Mouse (Mus musculus) heart, postnatal 0 days (tissue): Measurements from ENCODE around the gene Mphosph9. TPM values are rescaled to one million over a fixed set of nuclear protein-coding genes. Genes with fewer than 3 reads are reported as not detected.
A peak's percentile ranks its signal among the peaks of the same experiment; 100 is the strongest.

Source experiments
- ATAC-seq: fragments of 200-750 bp; cut with Nextera tagmentation; 2 replicates; pipeline ENCODE4 v1.8.0; 2017; ENCODE audit warnings: low read depth, moderate number of reproducible peaks, moderate library complexity; ENCODE audit not compliant: insufficient read depth
- DNase-seq: peaks from one replicate; pipeline ENCODE4 v3.0.0-alpha.2; 2016; ENCODE audit warnings: low spot score
- H3K27ac ChIP-seq: fragments of 300-500 bp; sonication (generic); 2 replicates; pipeline ENCODE4 v1.5.1; 2014; ENCODE audit warnings: low read depth, mild to moderate bottlenecking
- H3K27me3 ChIP-seq: fragments of 300-500 bp; sonication (generic); 2 replicates; pipeline ENCODE4 v1.6.1; 2014; ENCODE audit warnings: low read length, mixed read lengths; ENCODE audit not compliant: control insufficient read depth, insufficient read depth
- H3K36me3 ChIP-seq: fragments of 300-500 bp; sonication (generic); replicated peaks from 2 replicates; pipeline ENCODE4 v1.6.1; 2014; ENCODE audit warnings: low read length, mixed read lengths; ENCODE audit not compliant: control insufficient read depth, insufficient read depth
- H3K4me1 ChIP-seq: fragments of 300-500 bp; sonication (generic); 2 replicates; pipeline ENCODE4 v1.6.1; 2014; ENCODE audit warnings: antibody characterized with exemption; ENCODE audit not compliant: control insufficient read depth, insufficient read depth
- H3K4me2 ChIP-seq: fragments of 300-500 bp; sonication (generic); 2 replicates; pipeline ENCODE4 v1.6.1; 2014; ENCODE audit warnings: low read depth, mild to moderate bottlenecking, low read length, moderate library complexity
- H3K4me3 ChIP-seq: fragments of 300-500 bp; sonication (generic); 2 replicates; pipeline ENCODE4 v1.5.1; 2014; ENCODE audit warnings: low read depth, low read length
- H3K9ac ChIP-seq: fragments of 300-500 bp; sonication (generic); replicated peaks from 2 replicates; pipeline ENCODE4 v1.6.1; 2014; ENCODE audit warnings: low read depth, low read length, mixed read lengths
- H3K9me3 ChIP-seq: fragments of 300-500 bp; sonication (generic); replicated peaks from 2 replicates; pipeline ENCODE4 v1.6.1; 2016; ENCODE audit warnings: low read length; ENCODE audit not compliant: control insufficient read depth
- CTCF ChIP-seq: IDR thresholded peaks from 2 replicates; pipeline ENCODE4 v1.5.1; 2016; ENCODE audit warnings: antibody characterized with exemption, control low read depth, low read depth
- EP300 ChIP-seq: IDR thresholded peaks from 2 replicates; pipeline ENCODE4 v1.6.1; 2016; ENCODE audit warnings: antibody characterized with exemption, low read depth
- WGBS: fragments of 180-500 bp; shearing (Covaris S2); extraction: QIAGEN DNeasy Blood & Tissue Kit; methylation state at CpG from one replicate; pipeline ENCODE4 v1.1.7; 2014; 5-methylcytosine and 5-hydroxymethylcytosine counted together
- polyA plus RNA-seq: library from polyadenylated mRNA; unstranded; fragments of >200 nt; fragmentation: Nextera tagmentation; extraction: Ambion mirVana; gene quantifications from 2 replicates; pipeline ENCODE4 v1.2.1, GENCODE M21; 2015
- total RNA-seq: library from RNA; depleted of rRNA; stranded (reverse); fragments of >200 nt; gene quantifications from 2 replicates; pipeline ENCODE4 v1.2.3, GENCODE M21; 2014; ENCODE audit warnings: low replicate concordance

Gene Mphosph9
- total and polyA plus RNA-seq, 2 experiments from 2014 or later = 5.3 to 10.5 TPM

GRCm38 (mm10) chr5:124233144-124233465, 94.7 kb downstream of the Mphosph9 start:
- H3K4me3 ChIP-seq = no peak overlapping the region
- H3K4me1 ChIP-seq = peaks cover 58% of the 10 kb centered on the region
- TF ChIP-seq CTCF = no peak
- no peak for TF ChIP-seq EP300
- peak overlapping the region; percentile 10; the same call in 1 of the 2 replicates for H3K4me2 ChIP-seq
- 0 out of 2 replicates have a peak, but pooled peaks have one; percentile 18 for ATAC-seq
- no peaks in the 10 kb centered on the region for H3K9me3 ChIP-seq
- H3K36me3 ChIP-seq = no peaks in the 10 kb centered on the region
- no peak overlapping the region for H3K9ac ChIP-seq
- DNase-seq = no peak
- H3K27me3 ChIP-seq = no peaks in the 10 kb centered on the region
- peak overlapping the region; percentile 83 for H3K27ac ChIP-seq
- WGBS = 53% methylated on average over 8 of the region's 8 CpGs

- Histone ChIP-seq H3K4me2 (peak overlapping the region; percentile 10; the same call in 1 of the 2 replicates), H3K27me3 (no peaks in the 10 kb centered on the region), H3K4me1 (peaks cover 58% of the 10 kb centered on the region), H3K9me3 (no peaks in the 10 kb centered on the region), H3K27ac (peak overlapping the region; percentile 83), H3K4me3 (no peak overlapping the region), H3K36me3 (no peaks in the 10 kb centered on the region), H3K9ac (no peak overlapping the region)
- TF ChIP-seq CTCF (no peak), EP300 (no peak)
- no peak for ATAC-seq
- 40% methylated on average over 18 of the region's 18 CpGs for WGBS
- DNase-seq = no peak
These were observed 95.2 kb downstream of the Mphosph9 start for GRCm38 (mm10) chr5:124232360-124233143.

- ATAC-seq = no peak
- TF ChIP-seq CTCF (no peak), EP300 (no peak)
- Histone ChIP-seq H3K9ac (no peak overlapping the region), H3K36me3 (no peaks in the 10 kb centered on the region), H3K27ac (peak overlapping the region; percentile 83; the same call in 1 of the 2 replicates), H3K4me3 (no peak overlapping the region), H3K4me1 (peaks cover 66% of the 10 kb centered on the region), H3K27me3 (no peaks in the 10 kb centered on the region), H3K9me3 (no peaks in the 10 kb centered on the region), H3K4me2 (no peak overlapping the region)
- 81% methylated on average over 9 of the region's 9 CpGs for WGBS
- no peak for DNase-seq
These were observed 97.3 kb downstream of the Mphosph9 start for GRCm38 (mm10) chr5:124230461-124230860.

GRCm38 (mm10) chr5:124227193-124227592, 100.6 kb downstream of the Mphosph9 start:
- Histone ChIP-seq H3K27ac (no peak overlapping the region), H3K4me3 (no peak overlapping the region), H3K27me3 (no peaks in the 10 kb centered on the region), H3K9ac (no peak overlapping the region), H3K36me3 (no peaks in the 10 kb centered on the region), H3K4me2 (no peak overlapping the region), H3K4me1 (peaks cover 64% of the 10 kb centered on the region), H3K9me3 (no peaks in the 10 kb centered on the region)
- ATAC-seq = no peak
- DNase-seq = no peak
- 64% methylated on average over 6 of the region's 6 CpGs for WGBS
- TF ChIP-seq CTCF = no peak
- TF ChIP-seq EP300 = no peak

GRCm38 (mm10) chr5:124226494-124226893, 101.3 kb downstream of the Mphosph9 start:
- TF ChIP-seq EP300 (no peak), CTCF (no peak)
- H3K36me3 ChIP-seq = no peaks in the 10 kb centered on the region
- DNase-seq = no peak
- H3K9me3 ChIP-seq = no peaks in the 10 kb centered on the region
- no peaks in the 10 kb centered on the region for H3K27me3 ChIP-seq
- peaks cover 64% of the 10 kb centered on the region for H3K4me1 ChIP-seq
- no peak for ATAC-seq
- no peak overlapping the region for H3K9ac ChIP-seq
- WGBS = 82% methylated on average over 4 of the region's 4 CpGs
- no peak overlapping the region for H3K4me2 ChIP-seq
- no peak overlapping the region for H3K4me3 ChIP-seq
- H3K27ac ChIP-seq = peak overlapping the region; percentile 1; the same call in 1 of the 2 replicates

- no peak for TF ChIP-seq CTCF
- H3K27ac ChIP-seq = peak overlapping the region; percentile 1; the same call in 1 of the 2 replicates
- H3K9me3 ChIP-seq = no peaks in the 10 kb centered on the region
- WGBS = 69% methylated on average over 7 of the region's 7 CpGs
- H3K9ac ChIP-seq = no peak overlapping the region
- ATAC-seq (no peak), DNase-seq (no peak)
- H3K36me3 ChIP-seq = no peaks in the 10 kb centered on the region
- H3K27me3 ChIP-seq = no peaks in the 10 kb centered on the region
- H3K4me1 ChIP-seq = peaks cover 64% of the 10 kb centered on the region
- H3K4me3 ChIP-seq = no peak overlapping the region
- no peak overlapping the region for H3K4me2 ChIP-seq
These were observed 101.9 kb downstream of the Mphosph9 start for GRCm38 (mm10) chr5:124225891-124226290.
